Mouse (Mus musculus) stomach, postnatal 0 days (tissue): ENCODE data around the gene Palm.

Source experiments
- CTCF ChIP-seq: IDR thresholded peaks from 2 replicates; pipeline ENCODE4 v1.5.1; 2016; ENCODE audit warnings: antibody characterized with exemption, low read depth, mild to moderate bottlenecking, moderate library complexity
- EP300 ChIP-seq: optimal IDR thresholded peaks from 2 replicates; pipeline ENCODE3; 2016; ENCODE audit warnings: antibody characterized with exemption

DNA sequence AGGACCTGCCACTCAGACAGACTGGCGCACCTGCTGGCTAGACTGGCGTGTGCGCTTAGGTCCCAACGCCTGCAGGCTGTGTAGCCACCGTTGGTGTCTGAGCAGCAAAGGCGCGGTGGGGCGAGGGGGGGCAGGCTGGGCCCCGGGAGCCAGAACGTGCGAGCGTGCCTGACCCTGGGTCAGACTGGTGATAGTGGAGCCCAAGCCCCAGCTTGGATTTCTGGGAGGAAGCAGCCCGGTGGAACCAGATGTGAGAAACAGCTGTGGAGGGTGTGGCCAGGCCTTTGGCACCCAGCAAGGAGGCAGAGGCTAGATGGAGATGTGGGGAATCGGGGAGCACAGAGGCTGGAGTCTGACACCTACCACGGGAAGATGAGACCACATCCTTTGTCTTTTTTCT lies 4.0 kb downstream of the Palm start:
- TF ChIP-seq CTCF, result no peak
- TF ChIP-seq EP300, result no peak
